Mouse (Mus musculus) cortical plate, adult 2 months (tissue): ENCODE results near the gene Rab3ip.

Experiments
- CTCF ChIP-seq: fragments of 200-500 bp; IDR thresholded peaks from 2 replicates; pipeline ENCODE4 v1.5.1; 2011; ENCODE audit warnings: mild to moderate bottlenecking, control low read depth, low read length; ENCODE audit not compliant: insufficient read depth; ENCODE audit errors: extremely low read depth
- POLR2A ChIP-seq: fragments of 200-500 bp; IDR thresholded peaks from 2 replicates; pipeline ENCODE4 v1.6.1; 2011; ENCODE audit warnings: mild to moderate bottlenecking, low read length, control low read depth; ENCODE audit not compliant: insufficient read depth; ENCODE audit errors: extremely low read depth

DNA sequence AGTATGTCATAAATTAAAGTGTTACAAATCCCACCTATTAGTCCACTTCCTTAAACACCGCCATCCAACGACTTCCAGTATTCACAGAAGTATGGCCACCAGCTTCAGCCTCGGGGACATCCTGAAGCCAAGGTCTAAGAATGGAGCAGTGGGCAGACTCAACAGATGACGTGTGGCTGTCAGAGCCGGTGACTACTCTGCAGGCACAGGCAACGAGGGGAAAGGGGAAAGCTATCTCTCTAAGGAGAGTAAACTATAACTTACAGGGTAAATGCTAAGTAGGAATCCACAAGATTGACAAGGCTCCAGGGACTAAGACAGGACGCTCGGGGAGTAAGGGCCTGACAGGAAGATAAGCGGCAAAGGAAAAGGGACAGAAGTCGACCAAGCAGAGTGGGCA is 5.6 kb downstream of the Rab3ip start:
- TF ChIP-seq POLR2A (no peak), CTCF (no peak)
